In genomic region chr19:45795406-45795944, GRCm38 (mm10) we compare ENCODE assay signal across 11 mouse cellular contexts. TPM values are rescaled to one million over a fixed set of nuclear protein-coding genes. Genes with fewer than 3 reads are reported as not detected.
DNase-seq lines count a peak whose midpoint lies in the region; ATAC-seq and TF ChIP-seq lines count a peak whose summit lies in the region.
"Had no signal": no experiment of that assay in that cellular context is flagged by ENCODE, and none has a peak within 500 bp of the region (broad histone marks: within the 10 kb centered on the region; RNA-seq: fewer than 3 reads in every experiment).

No protein-coding gene starts in this region.

- peaks cover 11% of the 10 kb centered on the region for H3K4me1 ChIP-seq in midbrain, embryonic 10.5 days
- H3K4me1 ChIP-seq in midbrain, postnatal 0 days (ENCODE audit: insufficient read depth, low read length): no peaks in the 10 kb centered on the region
- H3K4me1 ChIP-seq in forebrain, embryonic 14.5 days (ENCODE audit: control insufficient read depth, insufficient read depth, low read length): no peaks in the 10 kb centered on the region
- peaks cover 13% of the 10 kb centered on the region for H3K4me1 ChIP-seq in limb, embryonic 13.5 days
- H3K4me1 ChIP-seq in neural tube, embryonic 15.5 days: peaks cover 6% of the 10 kb centered on the region; the same call in 1 of the 2 replicates

- ATAC-seq in midbrain, postnatal 0 days (ENCODE audit: low FRiP score): no peak
- no peak for ATAC-seq in forebrain, embryonic 14.5 days
- ATAC-seq in limb, embryonic 13.5 days (ENCODE audit: low FRiP score, low read depth): no peak
- ATAC-seq in neural tube, embryonic 15.5 days (ENCODE audit: low FRiP score): no peak

- DNase-seq in midbrain, embryonic 10.5 days (ENCODE audit: low spot score): no peak
- no peak for DNase-seq in midbrain, postnatal 0 days (ENCODE audit: low spot score)
- no peak for DNase-seq in forebrain, embryonic 14.5 days (ENCODE audit: low spot score)
- DNase-seq in left cerebral cortex, postnatal 10 days (ENCODE audit: extremely low spot score in 1 of 2, low spot score in 2 of 2): no peak
- DNase-seq in urinary bladder, postnatal 36 days (ENCODE audit: low spot score in 2 of 2): no peak
- DNase-seq: cerebellum, adult 18-20 months had no signal

- H3K36me3 ChIP-seq in midbrain, embryonic 10.5 days: no peaks in the 10 kb centered on the region
- H3K36me3 ChIP-seq in midbrain, postnatal 0 days (ENCODE audit: insufficient read depth, low read length): no peaks in the 10 kb centered on the region
- H3K36me3 ChIP-seq in forebrain, embryonic 14.5 days (ENCODE audit: control insufficient read depth, insufficient read depth, low read length): no peaks in the 10 kb centered on the region
- H3K36me3 ChIP-seq in limb, embryonic 13.5 days: no peaks in the 10 kb centered on the region
- H3K36me3 ChIP-seq in neural tube, embryonic 15.5 days: no peaks in the 10 kb centered on the region

- peak overlapping the region; percentile 49 for H3K4me3 ChIP-seq in midbrain, embryonic 10.5 days
- no peak overlapping the region for H3K4me3 ChIP-seq in midbrain, postnatal 0 days (ENCODE audit: low read depth, low read length)
- no peak overlapping the region for H3K4me3 ChIP-seq in forebrain, embryonic 14.5 days (ENCODE audit: low read depth, low read length)
- H3K4me3 ChIP-seq in limb, embryonic 13.5 days: peak overlapping the region; percentile 30
- H3K4me3 ChIP-seq in neural tube, embryonic 15.5 days (replicated peaks): no peak overlapping the region

- H3K27ac ChIP-seq in midbrain, embryonic 10.5 days (replicated peaks): no peak overlapping the region
- H3K27ac ChIP-seq in midbrain, postnatal 0 days (ENCODE audit: low read depth, low read length): no peak overlapping the region
- no peak overlapping the region for H3K27ac ChIP-seq in forebrain, embryonic 14.5 days (ENCODE audit: low read depth, low read length)
- no peak overlapping the region for H3K27ac ChIP-seq in limb, embryonic 13.5 days
- no peak overlapping the region for H3K27ac ChIP-seq in neural tube, embryonic 15.5 days (replicated peaks)
- H3K27ac ChIP-seq: macrophage had no signal

- H3K4me2 ChIP-seq in midbrain, postnatal 0 days (ENCODE audit: low read depth, low read length, poor library complexity, severe bottlenecking): no peak overlapping the region
- peak overlapping the region; percentile 33; the same call in 1 of the 2 replicates for H3K4me2 ChIP-seq in forebrain, embryonic 14.5 days (ENCODE audit: low read length)
- H3K4me2 ChIP-seq in limb, embryonic 13.5 days (replicated peaks): peak overlapping the region; percentile 61
- peak overlapping the region; percentile 41 for H3K4me2 ChIP-seq in neural tube, embryonic 15.5 days

- no peak for TF ChIP-seq CTCF in midbrain, postnatal 0 days (IDR thresholded peaks at IDR 0.05)

- intact Hi-C loops in left cerebral cortex, postnatal 10 days (cut with DNase I): no loop called here

- 33% methylated on average over 15 of the region's 15 CpGs for WGBS in midbrain, embryonic 10.5 days
- 40% methylated on average over 15 of the region's 15 CpGs for WGBS in midbrain, postnatal 0 days
- WGBS in forebrain, embryonic 14.5 days: 43% methylated on average over 15 of the region's 15 CpGs
- 33% methylated on average over 15 of the region's 15 CpGs for WGBS in limb, embryonic 13.5 days
- 39% methylated on average over 15 of the region's 15 CpGs for WGBS in neural tube, embryonic 15.5 days

- H3K27me3 ChIP-seq in midbrain, embryonic 10.5 days (ENCODE audit: low read depth, poor library complexity, severe bottlenecking): no peaks in the 10 kb centered on the region; the same call in 1 of the 2 replicates
- no peaks in the 10 kb centered on the region for H3K27me3 ChIP-seq in midbrain, postnatal 0 days (ENCODE audit: insufficient read depth, low read length)
- no peaks in the 10 kb centered on the region for H3K27me3 ChIP-seq in forebrain, embryonic 14.5 days (replicated peaks; ENCODE audit: control insufficient read depth, insufficient read depth, low read length)
- no peaks in the 10 kb centered on the region for H3K27me3 ChIP-seq in limb, embryonic 13.5 days
- no peaks in the 10 kb centered on the region for H3K27me3 ChIP-seq in neural tube, embryonic 15.5 days (replicated peaks)

- H3K9ac ChIP-seq in midbrain, postnatal 0 days (replicated peaks; ENCODE audit: low read length, poor library complexity, severe bottlenecking): no peak overlapping the region
- H3K9ac ChIP-seq in forebrain, embryonic 14.5 days (ENCODE audit: low read length): no peak overlapping the region
- no peak overlapping the region for H3K9ac ChIP-seq in limb, embryonic 13.5 days
- no peak overlapping the region for H3K9ac ChIP-seq in neural tube, embryonic 15.5 days (replicated peaks)

- no peaks in the 10 kb centered on the region for H3K9me3 ChIP-seq in midbrain, embryonic 10.5 days (replicated peaks)
- H3K9me3 ChIP-seq in midbrain, postnatal 0 days (ENCODE audit: low read length): no peaks in the 10 kb centered on the region
- no peaks in the 10 kb centered on the region for H3K9me3 ChIP-seq in forebrain, embryonic 14.5 days (replicated peaks; ENCODE audit: control insufficient read depth, low read length)
- 0 out of 2 replicates have a peak, but pooled peaks cover 3% of the 10 kb centered on the region for H3K9me3 ChIP-seq in limb, embryonic 13.5 days
- H3K9me3 ChIP-seq in neural tube, embryonic 15.5 days (replicated peaks): no peaks in the 10 kb centered on the region

RNA-seq across cellular contexts. Expression of gene Mgea5, which starts 11.8 kb away (rescaled TPM):
- polyA plus RNA-seq in midbrain, embryonic 10.5 days (2016; fragmentation: Nextera tagmentation; extraction: Ambion mirVana): 60.8 and 67.5 TPM in 2 replicates
- 145 and 210 TPM in 2 replicates for total RNA-seq in midbrain, postnatal 0 days (2014; rRNA removed)
- 55.9 and 78.2 TPM in 2 replicates for polyA plus RNA-seq in midbrain, postnatal 0 days (2015; fragmentation: Nextera tagmentation; extraction: Ambion mirVana)
- 70.2 and 77.0 TPM in 2 replicates for polyA plus RNA-seq in forebrain, embryonic 14.5 days (2014; fragmentation: Nextera tagmentation; extraction: Ambion mirVana)
- 66.0 and 68.2 TPM in 2 replicates for polyA plus RNA-seq in limb, embryonic 13.5 days (2015; fragmentation: Nextera tagmentation; extraction: Ambion mirVana)
- polyA plus RNA-seq in neural tube, embryonic 15.5 days (2015; fragmentation: Nextera tagmentation; extraction: Ambion mirVana): 64.6 and 71.2 TPM in 2 replicates
- total RNA-seq in left cerebral cortex, postnatal 10 days (2021): 100 to 1,000 TPM; 146 to 152 TPM

RNA-seq across cellular contexts. Expression of gene Kcnip2, which starts 20.4 kb away (rescaled TPM):
- 0.53 and 0.89 TPM in 2 replicates for polyA plus RNA-seq in midbrain, embryonic 10.5 days (2016; fragmentation: Nextera tagmentation; extraction: Ambion mirVana)
- total RNA-seq in midbrain, postnatal 0 days (2014; rRNA removed): 13.7 and 21.2 TPM in 2 replicates
- polyA plus RNA-seq in midbrain, postnatal 0 days (2015; fragmentation: Nextera tagmentation; extraction: Ambion mirVana): 12.0 and 14.2 TPM in 2 replicates
- polyA plus RNA-seq in forebrain, embryonic 14.5 days (2014; fragmentation: Nextera tagmentation; extraction: Ambion mirVana): 4.6 and 6.8 TPM in 2 replicates
- polyA plus RNA-seq in limb, embryonic 13.5 days (2015; fragmentation: Nextera tagmentation; extraction: Ambion mirVana): 0.55 and 0.70 TPM in 2 replicates
- 19.1 and 19.4 TPM in 2 replicates for polyA plus RNA-seq in neural tube, embryonic 15.5 days (2015; fragmentation: Nextera tagmentation; extraction: Ambion mirVana)
- 100 to 1,000 TPM; 114 to 127 TPM for total RNA-seq in left cerebral cortex, postnatal 10 days (2021)
- total RNA-seq: hematopoietic stem cell, adult 5-6 weeks had no signal
- polyA plus RNA-seq: macrophage had no signal

RNA-seq across cellular contexts. Expression of gene Npm3, which starts 46.1 kb away (rescaled TPM):
- 7.5 and 9.4 TPM in 2 replicates for polyA plus RNA-seq in midbrain, embryonic 10.5 days (2016; fragmentation: Nextera tagmentation; extraction: Ambion mirVana)
- 26.1 and 40.2 TPM in 2 replicates for total RNA-seq in midbrain, postnatal 0 days (2014; rRNA removed)
- polyA plus RNA-seq in midbrain, postnatal 0 days (2015; fragmentation: Nextera tagmentation; extraction: Ambion mirVana): 5.6 and 6.5 TPM in 2 replicates
- polyA plus RNA-seq in forebrain, embryonic 14.5 days (2014; fragmentation: Nextera tagmentation; extraction: Ambion mirVana): 11.7 and 12.7 TPM in 2 replicates
- 15.4 and 16.8 TPM in 2 replicates for polyA plus RNA-seq in limb, embryonic 13.5 days (2015; fragmentation: Nextera tagmentation; extraction: Ambion mirVana)
- polyA plus RNA-seq in neural tube, embryonic 15.5 days (2015; fragmentation: Nextera tagmentation; extraction: Ambion mirVana): 7.1 and 9.1 TPM in 2 replicates
- 10 to 100 TPM in 1 of 2 experiments, 1 to 10 TPM in 1; 9.7 to 11.1 TPM for total RNA-seq in left cerebral cortex, postnatal 10 days (2021)

RNA-seq across cellular contexts. Expression of gene Fgf8, which starts 52.8 kb away (rescaled TPM):
- polyA plus RNA-seq in midbrain, embryonic 10.5 days (2016; fragmentation: Nextera tagmentation; extraction: Ambion mirVana): 25.5 and 28.8 TPM in 2 replicates
- 1.3 TPM in 1 of 2 replicates, not detected in the other for total RNA-seq in midbrain, postnatal 0 days (2014; rRNA removed)
- not detected in 2 replicates for polyA plus RNA-seq in midbrain, postnatal 0 days (2015; fragmentation: Nextera tagmentation; extraction: Ambion mirVana)
- polyA plus RNA-seq in forebrain, embryonic 14.5 days (2014; fragmentation: Nextera tagmentation; extraction: Ambion mirVana): 0.88 and 2.4 TPM in 2 replicates
- polyA plus RNA-seq in limb, embryonic 13.5 days (2015; fragmentation: Nextera tagmentation; extraction: Ambion mirVana): 2.7 and 3.5 TPM in 2 replicates
- 0.13 and 0.31 TPM in 2 replicates for polyA plus RNA-seq in neural tube, embryonic 15.5 days (2015; fragmentation: Nextera tagmentation; extraction: Ambion mirVana)
- total RNA-seq in left cerebral cortex, postnatal 10 days (2021): not detected
- total RNA-seq: hematopoietic stem cell, adult 5-6 weeks had no signal
- polyA plus RNA-seq: macrophage; small intestine, adult 2 months had no signal

Comparison
In these comparisons a context has a peak if more than half of its experiments do, and no peak if none do; other contexts are left out.
1. H3K4me3 ChIP-seq: peak in midbrain, embryonic 10.5 days (single experiment) and limb, embryonic 13.5 days (single experiment); none in midbrain, postnatal 0 days (single experiment), forebrain, embryonic 14.5 days (single experiment) and neural tube, embryonic 15.5 days (single experiment).